Mouse (Mus musculus) megakaryocyte, embryonic 14.5 days (primary cell): Measurements from ENCODE around the gene Tmem136.

Source experiments
- FLI1 ChIP-seq: IDR thresholded peaks from 2 replicates; pipeline ENCODE4 v1.6.1; 2012; ENCODE audit warnings: low read length, inconsistent platforms, mixed read lengths
- GATA1 ChIP-seq: IDR thresholded peaks from 3 replicates; pipeline ENCODE4 v1.6.1; 2012; ENCODE audit warnings: mixed read lengths, low read length, inconsistent platforms, borderline replicate concordance

DNA sequence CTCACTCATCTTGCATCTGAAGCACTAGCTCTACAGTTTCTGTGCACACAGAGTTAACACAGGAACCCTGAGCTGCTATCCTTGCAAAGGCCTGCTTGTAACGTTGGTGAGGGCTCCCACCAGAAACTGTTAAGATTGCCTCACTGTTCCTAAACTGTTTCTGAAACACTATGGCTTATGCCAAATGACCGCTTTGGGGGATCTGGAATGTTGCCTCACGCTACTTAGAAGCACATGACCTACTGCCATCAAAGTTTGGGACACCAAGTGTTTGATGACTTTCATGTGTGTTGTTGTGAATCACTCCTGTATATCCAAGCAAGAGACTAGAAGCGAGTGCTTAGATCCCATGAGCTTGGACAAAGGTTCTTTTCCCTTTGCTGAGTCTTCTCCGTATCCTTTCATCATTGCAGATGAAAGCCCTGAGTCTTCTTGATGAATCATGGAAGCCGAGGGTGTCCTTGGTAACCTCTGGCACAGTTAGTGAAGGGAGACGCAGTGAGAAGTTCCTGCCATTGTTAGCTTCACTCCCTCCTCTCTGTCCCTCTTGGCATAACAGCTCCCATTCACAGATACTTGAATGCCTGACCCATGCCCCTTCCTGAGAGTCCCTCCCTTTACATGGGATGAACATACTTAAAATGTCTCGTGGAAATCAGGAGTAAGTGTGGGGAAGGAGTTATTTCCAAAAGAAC is 5.9 kb downstream of the Tmem136 start:
- TF ChIP-seq GATA1 (no peak), FLI1 (no peak)
